Mouse (Mus musculus): ENCODE results near the gene Lor.

The Lor gene

DNA sequence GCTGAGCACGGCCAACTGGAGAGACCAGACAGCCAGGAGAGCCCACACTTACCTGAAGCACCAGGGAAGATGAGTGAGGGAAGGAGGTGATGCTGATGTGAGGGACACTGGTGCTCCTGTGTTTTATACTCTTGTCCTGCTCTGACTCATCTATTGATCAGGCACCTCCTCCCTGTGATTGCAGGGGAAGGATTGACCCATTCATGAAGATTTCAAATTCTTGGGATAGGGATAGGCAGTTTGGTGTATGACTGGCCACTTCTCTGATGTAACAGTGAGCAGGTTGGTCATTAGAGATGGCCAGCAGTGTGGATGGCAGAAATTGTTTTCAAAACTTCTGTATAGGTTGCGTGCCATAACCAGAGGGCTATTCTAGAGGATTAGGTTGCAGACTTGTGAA, at the start of gene Lor:
Lor (minus strand) TSS at position 101 of the 400 bp plus-strand sequence.
- ATAC-seq (ENCODE audit: low TSS enrichment): no peak

DNA sequence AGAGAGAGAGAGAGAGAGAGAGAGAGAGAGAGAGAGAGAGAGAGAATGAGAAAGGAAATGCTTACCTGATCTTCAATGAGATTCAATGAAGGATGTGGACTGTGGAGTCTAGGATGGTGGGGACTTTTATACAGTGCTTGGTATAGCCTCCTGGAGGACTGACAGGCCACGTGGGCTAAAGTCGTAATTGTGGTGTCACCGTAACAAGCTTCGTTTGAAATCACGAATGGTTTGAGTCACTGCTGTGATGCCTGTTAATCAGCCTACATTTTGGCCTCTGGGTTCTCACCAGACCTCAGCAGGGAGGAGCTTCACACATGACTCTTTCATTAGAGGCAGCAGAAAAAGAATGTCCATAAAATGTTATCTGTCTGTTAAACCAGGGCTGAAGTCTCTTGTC, 40.9 kb upstream of the Lor start, which contains the start of gene Prr9:
Prr9 (minus strand) TSS at position 101 of the 400 bp plus-strand sequence.
- no peak for ATAC-seq (ENCODE audit: low TSS enrichment)

DNA sequence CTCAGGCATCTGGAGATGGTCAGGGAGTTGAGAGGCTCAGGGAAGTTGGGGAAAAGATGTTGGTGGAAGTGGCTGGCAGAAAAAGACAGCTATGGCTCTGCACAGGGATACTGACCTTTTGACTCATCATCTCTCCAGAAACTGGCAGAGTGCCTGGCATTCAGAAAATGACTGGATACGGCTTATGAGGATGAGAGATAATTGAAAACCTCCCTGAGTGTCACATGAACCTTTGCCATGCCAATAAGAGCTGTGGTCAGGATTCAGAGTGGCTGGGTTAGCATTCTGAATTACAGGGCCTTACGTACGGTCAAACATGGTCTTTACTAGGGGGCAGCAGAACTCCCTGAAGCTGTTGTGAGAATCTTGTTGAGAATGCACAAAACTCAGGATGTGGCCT, 38.0 kb upstream of the Lor start:
- no peak for ATAC-seq (ENCODE audit: low TSS enrichment)

DNA sequence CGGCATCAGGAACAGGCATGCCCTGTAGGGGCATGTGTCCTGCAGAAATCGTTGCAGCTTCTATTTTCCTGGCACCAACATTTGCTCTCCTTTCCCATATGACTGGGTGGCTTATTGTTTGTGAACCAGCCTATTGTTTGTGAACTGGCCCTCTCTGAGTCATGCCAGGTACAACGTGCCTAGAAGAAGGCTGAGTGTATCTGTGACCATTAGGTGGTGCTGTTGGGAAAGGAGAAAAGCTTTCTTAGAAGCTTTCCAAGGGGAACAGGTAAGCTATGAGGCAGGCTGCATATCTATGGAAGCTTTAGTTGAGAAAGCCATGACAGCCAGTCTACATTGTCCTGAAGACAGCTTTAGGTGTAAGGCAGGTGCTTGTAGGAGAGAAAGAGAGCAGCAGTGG, 35.0 kb upstream of the Lor start:
- peak; percentile 85 for ATAC-seq (ENCODE audit: low TSS enrichment)

DNA sequence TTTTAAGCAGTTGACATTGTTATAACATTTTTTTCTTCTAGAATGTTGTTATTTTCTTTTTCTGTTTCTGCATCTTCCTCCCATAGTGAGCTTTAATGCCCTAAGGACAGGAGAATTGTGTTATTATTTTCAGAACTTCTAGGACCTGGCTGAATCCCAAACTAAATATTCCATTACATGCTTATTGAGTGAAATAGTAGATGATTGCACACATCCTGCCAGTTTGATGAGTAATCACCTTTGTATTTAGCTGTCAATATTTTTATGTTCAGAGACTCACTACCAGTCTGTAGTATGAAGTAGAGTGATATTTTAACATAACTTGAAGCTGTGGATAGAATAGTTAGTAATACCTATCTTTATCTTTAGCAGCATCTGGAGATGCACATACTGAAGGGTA, 28.6 kb upstream of the Lor start:
- no peak for ATAC-seq (ENCODE audit: low TSS enrichment)

DNA sequence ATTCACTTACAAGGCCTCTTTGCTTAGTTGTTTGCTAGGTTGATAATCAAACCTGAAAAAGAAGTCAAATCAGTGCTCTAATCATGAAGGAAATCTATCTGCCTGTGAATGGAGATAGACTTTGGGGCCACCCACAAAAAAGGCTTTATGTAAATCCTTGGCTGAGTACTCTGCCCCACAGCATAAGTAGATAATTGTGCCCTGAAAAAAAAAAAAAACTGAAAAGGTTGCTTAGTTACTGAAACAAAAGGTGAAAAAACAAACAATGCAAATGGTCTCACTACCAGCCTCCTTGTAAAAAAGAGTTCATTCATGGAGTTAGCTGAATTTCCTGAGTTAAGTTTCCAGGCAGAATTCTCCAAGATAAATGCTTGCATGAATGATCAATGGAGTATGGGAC, 27.8 kb upstream of the Lor start:
- no peak for ATAC-seq (ENCODE audit: low TSS enrichment)

DNA sequence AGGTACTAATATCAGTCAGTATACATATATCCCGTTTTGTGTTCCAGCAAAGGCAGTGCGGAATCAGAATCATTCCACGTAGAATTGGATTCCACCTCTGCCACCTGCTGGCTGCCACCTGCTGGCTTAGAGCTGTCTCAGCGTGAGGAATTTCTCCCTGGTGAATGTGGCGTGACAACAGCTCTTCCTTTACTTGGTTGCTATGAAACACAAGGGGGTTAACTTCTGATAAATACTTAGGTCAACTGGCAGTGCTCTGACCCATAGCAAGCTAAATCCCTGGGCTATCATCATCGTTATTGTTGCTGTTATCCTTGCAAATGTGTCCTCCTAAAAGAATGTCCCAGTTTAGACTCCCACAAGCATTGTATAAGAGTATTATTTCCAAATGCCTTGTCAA, 23.6 kb upstream of the Lor start:
- peak; percentile 86 for ATAC-seq (ENCODE audit: low TSS enrichment)

DNA sequence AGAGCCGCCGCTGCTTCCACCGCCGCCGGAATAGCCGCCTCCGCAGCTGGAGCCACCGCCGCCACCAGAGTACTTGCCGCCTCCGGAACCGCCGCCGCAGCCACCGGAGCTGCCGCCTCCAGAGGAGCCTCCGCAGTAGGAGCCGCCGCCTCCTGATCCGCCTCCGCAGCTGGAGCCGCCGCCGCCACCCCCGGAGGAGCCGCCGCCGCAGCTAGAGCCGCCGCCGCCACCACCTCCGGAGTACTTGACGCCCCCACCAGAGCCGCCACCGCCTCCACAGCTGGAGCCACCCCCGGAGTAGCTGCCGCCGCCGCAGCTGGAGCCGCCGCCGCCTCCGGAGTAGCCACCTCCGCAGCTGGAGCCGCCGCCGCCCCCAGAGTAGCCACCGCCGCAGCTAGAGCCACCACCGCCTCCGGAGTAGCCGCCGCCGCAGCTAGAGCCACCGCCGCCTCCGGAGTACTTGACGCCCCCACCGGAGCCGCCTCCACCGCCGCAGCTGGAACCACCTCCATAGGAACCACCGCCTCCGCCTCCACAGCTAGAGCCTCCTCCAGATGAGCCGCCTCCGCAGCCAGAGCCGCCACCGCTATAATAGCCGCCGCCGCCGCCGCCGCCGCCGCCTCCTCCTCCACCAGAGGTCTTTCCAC, 1.5 kb downstream of the Lor start:
- peak; percentile 31 for ATAC-seq (ENCODE audit: low TSS enrichment)

DNA sequence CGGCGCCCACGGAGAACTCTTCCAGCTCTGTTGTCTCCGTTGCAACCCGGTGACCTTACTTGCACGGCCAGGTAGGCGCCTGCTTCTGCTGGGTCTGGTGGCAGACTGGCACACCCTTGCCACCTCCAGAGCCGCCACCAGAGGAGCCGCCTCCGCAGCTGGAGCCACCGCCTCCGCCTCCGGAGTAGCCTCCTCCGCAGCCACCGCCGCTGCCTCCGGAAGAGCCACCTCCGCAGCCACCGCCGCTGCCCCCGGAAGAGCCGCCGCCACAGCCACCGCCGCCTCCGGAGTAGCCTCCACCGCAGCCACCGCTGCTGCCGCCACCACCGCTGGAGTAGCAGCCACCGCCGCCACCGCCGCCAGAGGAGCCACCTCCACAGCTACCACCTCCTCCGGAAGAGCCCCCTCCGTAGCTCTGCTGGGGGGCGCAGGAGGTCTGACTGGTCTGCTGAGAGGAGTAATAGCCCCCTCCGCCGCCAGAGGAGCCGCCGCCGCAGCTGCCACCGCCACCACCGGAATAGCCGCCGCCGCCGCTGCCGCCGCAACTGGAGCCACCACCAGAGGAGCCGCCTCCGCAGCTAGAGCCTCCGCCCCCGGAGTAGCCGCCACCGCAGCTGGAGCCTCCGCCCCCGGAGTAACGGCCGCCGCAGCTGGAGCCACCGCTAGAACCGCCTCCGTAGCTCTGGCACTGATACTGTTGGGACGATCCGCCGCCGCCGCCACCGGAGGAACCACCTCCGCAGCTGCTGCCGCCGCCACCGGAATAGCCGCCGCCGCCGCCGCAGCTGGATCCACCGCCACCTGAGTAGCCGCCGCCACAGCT, 2.3 kb downstream of the Lor start:
- peak; percentile 71 for ATAC-seq (ENCODE audit: low TSS enrichment)

DNA sequence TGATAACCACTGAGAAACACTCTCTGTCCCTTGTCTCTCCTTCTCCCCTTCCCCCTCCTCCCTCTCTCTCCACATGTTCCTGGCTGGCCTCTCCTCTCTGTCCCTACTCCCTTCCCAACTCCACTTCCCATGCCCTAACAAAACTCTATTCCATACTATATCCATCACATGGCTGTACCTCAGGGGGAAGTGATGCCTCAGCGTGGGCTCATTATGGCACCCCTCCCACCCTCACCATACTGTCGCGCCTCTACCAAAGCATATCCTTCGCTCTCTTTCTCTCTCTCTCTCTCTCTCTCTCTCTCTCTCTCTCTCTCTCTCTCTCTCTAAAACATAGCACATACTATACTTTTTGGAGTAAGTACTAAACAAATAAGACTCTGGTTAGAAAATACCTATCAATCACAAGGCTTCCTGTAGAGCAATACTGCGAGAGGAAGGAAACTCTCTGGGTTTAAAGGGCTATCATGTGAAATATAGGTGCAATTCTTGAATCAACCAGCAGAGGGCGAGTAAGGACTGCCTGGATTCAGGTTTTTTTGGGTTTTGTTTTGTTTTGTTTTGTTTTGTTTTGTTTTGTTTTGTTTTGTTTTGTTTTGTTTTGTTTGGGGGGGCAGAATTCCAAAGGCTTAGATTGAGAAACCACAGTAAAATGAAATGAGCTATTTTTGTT, 32.4 kb downstream of the Lor start:
- peak; percentile 78 for ATAC-seq (ENCODE audit: low TSS enrichment)

DNA sequence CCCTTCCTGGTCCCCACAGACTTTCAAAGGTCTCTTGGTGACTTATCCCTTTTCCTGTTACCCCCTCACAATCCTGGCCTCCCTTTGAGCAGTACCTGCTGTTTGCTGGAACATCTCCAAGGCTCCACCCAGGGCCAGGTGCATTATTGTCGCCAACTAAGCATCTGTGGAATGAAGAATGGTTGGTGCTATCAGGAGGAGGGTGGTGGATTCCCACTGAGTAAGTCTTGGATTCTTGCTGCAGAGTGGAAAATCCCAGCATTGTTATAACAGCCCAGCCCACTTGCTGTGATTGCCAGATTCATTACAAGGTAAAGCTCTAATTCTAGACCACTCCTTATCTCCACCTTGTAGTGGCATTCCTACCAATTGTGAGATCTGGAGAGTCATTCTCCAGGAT, 49.0 kb downstream of the Lor start:
- no peak for ATAC-seq (ENCODE audit: low TSS enrichment)

DNA sequence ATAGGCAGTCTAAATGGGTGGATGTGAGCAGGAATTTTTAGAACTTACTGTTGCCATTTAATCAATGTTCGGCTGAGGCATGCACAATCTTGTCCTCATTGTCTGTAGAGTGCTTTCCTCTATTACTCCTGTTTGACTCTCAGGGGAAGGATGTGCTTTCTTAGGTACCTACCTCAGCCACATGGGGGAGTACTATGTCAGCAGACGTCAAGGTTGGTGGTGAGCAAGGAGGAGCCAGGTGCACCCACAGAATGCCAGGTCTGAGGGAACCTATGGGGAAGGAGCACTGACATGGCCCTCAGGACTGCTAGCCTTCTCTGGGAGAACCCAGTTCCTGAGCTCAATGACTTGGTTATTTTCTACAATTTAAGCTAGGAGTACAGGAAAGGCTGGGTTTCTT, 49.7 kb downstream of the Lor start:
- ATAC-seq (ENCODE audit: low TSS enrichment): no peak

Measured in frontal cortex, adult (tissue).